Mouse (Mus musculus): Measurements from ENCODE around the gene Jazf1. TPM values are rescaled to one million over a fixed set of nuclear protein-coding genes. Genes with fewer than 3 reads are reported as not detected.

Gene Jazf1
- polyA plus RNA-seq, 1 experiment from 2014 or later: 56.4 TPM

DNA sequence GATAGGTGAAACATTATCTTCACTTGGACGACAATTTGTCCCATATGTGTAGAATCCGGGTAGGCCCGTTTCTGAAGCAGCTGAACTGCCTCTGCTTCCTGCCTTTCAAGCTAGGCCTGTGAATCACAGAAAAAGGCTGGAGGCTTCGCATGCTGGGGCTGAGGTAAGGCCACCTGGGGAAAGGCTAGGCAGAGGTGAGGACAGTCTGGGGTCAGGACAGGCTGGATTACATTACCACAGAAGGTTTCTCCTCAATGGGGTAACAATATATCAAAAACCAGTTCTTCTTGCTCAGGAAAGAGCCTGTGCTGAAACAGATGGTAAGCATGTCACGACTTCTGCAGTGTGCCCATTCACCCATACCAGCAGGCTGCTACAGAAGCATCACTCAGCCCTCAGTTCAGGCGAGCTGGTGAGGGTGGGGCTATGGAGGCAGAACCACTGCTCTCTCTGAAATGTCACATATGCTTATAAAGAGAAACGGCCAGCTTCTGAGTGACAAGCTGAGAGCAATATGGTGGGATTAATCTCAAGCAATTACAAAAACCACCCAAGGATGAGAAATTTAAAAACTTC is 135.7 kb downstream of the Jazf1 start:
- WGBS: 68% methylated on average over 7 of the region's 7 CpGs
- no peaks in the 10 kb centered on the region for H3K9me3 ChIP-seq (ENCODE audit: control insufficient read depth, low read length)
- no peak overlapping the region for H3K4me2 ChIP-seq (ENCODE audit: low read length)
- no peak overlapping the region for H3K9ac ChIP-seq (ENCODE audit: low read depth, low read length)
- peak; percentile 63 for ATAC-seq
- H3K4me3 ChIP-seq (ENCODE audit: low read length): no peak overlapping the region
- no peaks in the 10 kb centered on the region for H3K36me3 ChIP-seq (ENCODE audit: control insufficient read depth, insufficient read depth, low read length)
- 0 out of 2 replicates have a peak overlapping the region, but pooled peaks have one; percentile 24 for H3K27ac ChIP-seq (ENCODE audit: low read depth, low read length)
- peaks cover 2% of the 10 kb centered on the region; the same call in 1 of the 2 replicates for H3K4me1 ChIP-seq (ENCODE audit: control insufficient read depth, insufficient read depth, low read depth, low read length)
- no peaks in the 10 kb centered on the region for H3K27me3 ChIP-seq (replicated peaks; ENCODE audit: control insufficient read depth, insufficient read depth, low read length)

DNA sequence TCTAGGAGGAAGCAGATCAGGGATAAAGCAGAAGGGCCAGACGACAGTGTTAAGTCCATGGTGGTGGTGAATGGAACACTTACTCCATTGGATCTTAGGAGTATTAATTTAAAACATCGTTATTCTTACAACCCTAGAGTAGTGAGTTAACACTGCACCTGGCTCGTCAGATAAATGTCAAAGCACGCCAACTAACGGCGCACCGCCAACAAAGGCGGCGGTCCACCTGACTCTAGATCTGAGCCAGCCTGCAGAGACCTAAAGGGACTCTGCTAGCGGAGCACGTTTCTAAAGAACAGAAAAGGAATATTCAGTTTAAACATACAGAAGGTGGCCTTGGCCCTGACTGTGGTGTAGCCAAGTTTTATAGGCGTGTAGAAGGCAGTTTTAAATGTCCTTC is 139.1 kb downstream of the Jazf1 start:
- no peaks in the 10 kb centered on the region for H3K27me3 ChIP-seq (replicated peaks; ENCODE audit: control insufficient read depth, insufficient read depth, low read length)
- no peak overlapping the region for H3K4me2 ChIP-seq (ENCODE audit: low read length)
- H3K27ac ChIP-seq (ENCODE audit: low read depth, low read length): no peak overlapping the region
- no peak overlapping the region for H3K4me3 ChIP-seq (ENCODE audit: low read length)
- H3K9me3 ChIP-seq (ENCODE audit: control insufficient read depth, low read length): no peaks in the 10 kb centered on the region
- peaks cover 2% of the 10 kb centered on the region; the same call in 1 of the 2 replicates for H3K4me1 ChIP-seq (ENCODE audit: control insufficient read depth, insufficient read depth, low read depth, low read length)
- H3K9ac ChIP-seq (ENCODE audit: low read depth, low read length): no peak overlapping the region
- WGBS: 81% methylated on average over 12 of the region's 12 CpGs
- ATAC-seq: no peak
- no peaks in the 10 kb centered on the region for H3K36me3 ChIP-seq (ENCODE audit: control insufficient read depth, insufficient read depth, low read length)

DNA sequence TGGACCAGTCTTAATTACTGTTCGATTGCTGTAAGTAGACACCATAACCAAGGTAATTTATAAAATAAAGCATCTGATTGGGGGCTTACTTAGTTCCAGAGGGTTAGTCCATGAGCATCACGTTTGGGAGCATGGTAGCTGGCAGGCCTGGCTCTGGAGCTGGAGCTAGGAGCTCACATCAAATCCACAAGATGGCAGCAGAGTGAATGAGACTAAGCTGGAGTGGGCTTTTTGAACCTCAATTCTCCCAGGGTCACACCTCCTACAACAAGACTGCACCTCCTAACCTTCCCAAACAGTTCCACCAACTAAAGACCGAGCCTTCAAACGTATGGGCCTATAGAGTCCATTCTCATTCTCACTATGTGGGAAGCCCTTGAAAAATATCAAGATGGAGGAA is 141.5 kb downstream of the Jazf1 start:
- H3K27ac ChIP-seq (ENCODE audit: low read depth, low read length): no peak overlapping the region
- H3K27me3 ChIP-seq (replicated peaks; ENCODE audit: control insufficient read depth, insufficient read depth, low read length): no peaks in the 10 kb centered on the region
- H3K4me1 ChIP-seq (ENCODE audit: control insufficient read depth, insufficient read depth, low read depth, low read length): no peaks in the 10 kb centered on the region
- WGBS: 83% methylated on average over 4 of the region's 4 CpGs
- H3K9ac ChIP-seq (ENCODE audit: low read depth, low read length): no peak overlapping the region
- no peak overlapping the region for H3K4me2 ChIP-seq (ENCODE audit: low read length)
- no peaks in the 10 kb centered on the region for H3K36me3 ChIP-seq (ENCODE audit: control insufficient read depth, insufficient read depth, low read length)
- no peak overlapping the region for H3K4me3 ChIP-seq (ENCODE audit: low read length)
- no peaks in the 10 kb centered on the region for H3K9me3 ChIP-seq (ENCODE audit: control insufficient read depth, low read length)
- no peak for ATAC-seq

DNA sequence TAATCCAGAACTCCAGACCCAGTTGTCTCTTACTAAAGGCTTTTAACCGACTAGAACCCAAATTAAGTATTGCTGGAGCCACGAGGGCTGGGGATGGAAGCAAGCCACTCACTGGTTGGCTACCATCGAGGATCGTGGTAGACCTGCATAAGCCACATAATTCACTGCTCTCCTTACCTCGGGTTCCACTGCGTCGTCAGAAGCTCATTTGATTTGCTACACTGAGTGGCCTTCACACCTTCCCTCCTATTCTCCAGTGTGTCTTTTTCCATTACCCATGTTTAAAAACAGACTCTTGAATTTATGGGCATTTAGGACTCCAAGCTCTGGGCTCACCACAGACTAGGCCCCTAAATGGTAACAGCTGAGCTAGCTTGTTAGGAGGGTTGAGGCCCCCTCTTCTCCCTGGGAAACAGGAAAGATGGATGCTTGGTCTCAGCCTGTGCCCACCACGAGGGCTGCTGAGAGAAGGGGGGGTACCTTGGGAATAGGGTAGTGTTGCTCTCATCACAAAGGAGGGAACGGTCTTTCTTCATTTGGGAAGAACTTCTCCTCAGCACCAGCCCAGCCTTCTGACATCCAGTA is 142.9 kb downstream of the Jazf1 start:
- Histone ChIP-seq H3K9me3 (ENCODE audit: control insufficient read depth, low read length) (no peaks in the 10 kb centered on the region), H3K27ac (ENCODE audit: low read depth, low read length) (no peak overlapping the region), H3K4me2 (ENCODE audit: low read length) (no peak overlapping the region), H3K36me3 (ENCODE audit: control insufficient read depth, insufficient read depth, low read length) (no peaks in the 10 kb centered on the region), H3K4me3 (ENCODE audit: low read length) (no peak overlapping the region), H3K4me1 (ENCODE audit: control insufficient read depth, insufficient read depth, low read depth, low read length) (no peaks in the 10 kb centered on the region), H3K27me3 (replicated peaks; ENCODE audit: control insufficient read depth, insufficient read depth, low read length) (no peaks in the 10 kb centered on the region), H3K9ac (ENCODE audit: low read depth, low read length) (no peak overlapping the region)
- no peak for ATAC-seq
- 81% methylated on average over 9 of the region's 9 CpGs for WGBS

DNA sequence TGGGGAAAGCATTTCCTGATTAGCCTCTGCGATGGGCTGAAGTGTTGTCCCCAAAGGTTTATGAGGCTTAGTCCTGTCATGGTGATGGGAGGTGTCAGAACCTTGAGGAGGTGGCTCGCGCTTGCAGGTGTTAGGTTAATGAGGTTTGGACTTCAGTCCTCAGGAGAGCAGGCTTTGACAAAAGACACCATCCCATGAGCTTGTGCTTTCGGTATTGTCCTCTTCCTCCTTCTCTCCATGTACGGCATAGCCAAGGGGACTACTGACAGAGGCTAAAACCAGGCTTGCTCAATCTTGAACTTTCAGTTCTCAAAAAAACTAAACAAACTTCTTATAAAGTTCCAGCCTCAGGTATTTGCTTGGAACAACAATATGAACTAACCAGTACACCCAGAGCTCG is 147.2 kb downstream of the Jazf1 start:
- H3K9ac ChIP-seq (ENCODE audit: low read depth, low read length): no peak overlapping the region
- 85% methylated on average over 6 of the region's 6 CpGs for WGBS
- H3K4me2 ChIP-seq (ENCODE audit: low read length): no peak overlapping the region
- H3K36me3 ChIP-seq (ENCODE audit: control insufficient read depth, insufficient read depth, low read length): no peaks in the 10 kb centered on the region
- ATAC-seq: no peak
- no peaks in the 10 kb centered on the region for H3K9me3 ChIP-seq (ENCODE audit: control insufficient read depth, low read length)
- H3K4me3 ChIP-seq (ENCODE audit: low read length): no peak overlapping the region
- no peak overlapping the region for H3K27ac ChIP-seq (ENCODE audit: low read depth, low read length)
- H3K4me1 ChIP-seq (ENCODE audit: control insufficient read depth, insufficient read depth, low read depth, low read length): no peaks in the 10 kb centered on the region
- H3K27me3 ChIP-seq (replicated peaks; ENCODE audit: control insufficient read depth, insufficient read depth, low read length): no peaks in the 10 kb centered on the region

DNA sequence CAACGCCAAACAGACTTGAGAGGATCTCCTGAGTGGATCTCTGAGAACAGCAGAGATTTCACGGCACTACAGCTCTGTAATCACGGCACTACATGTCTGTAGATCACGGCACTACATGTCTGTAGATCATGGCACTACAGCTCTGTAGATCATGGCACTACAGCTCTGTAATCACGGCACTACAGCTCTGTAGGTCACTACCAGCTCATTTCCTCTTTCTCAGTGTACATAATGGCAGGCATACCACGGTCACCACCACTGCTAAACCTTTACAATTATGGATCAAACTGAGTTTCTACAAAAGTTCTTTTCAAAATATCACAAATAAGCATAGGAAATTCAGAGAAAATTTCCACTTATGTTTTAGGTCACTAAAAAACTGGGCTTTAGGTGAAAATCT is 147.7 kb downstream of the Jazf1 start:
- Histone ChIP-seq H3K9ac (ENCODE audit: low read depth, low read length) (no peak overlapping the region), H3K27ac (ENCODE audit: low read depth, low read length) (no peak overlapping the region), H3K36me3 (ENCODE audit: control insufficient read depth, insufficient read depth, low read length) (no peaks in the 10 kb centered on the region), H3K4me1 (ENCODE audit: control insufficient read depth, insufficient read depth, low read depth, low read length) (no peaks in the 10 kb centered on the region), H3K27me3 (replicated peaks; ENCODE audit: control insufficient read depth, insufficient read depth, low read length) (no peaks in the 10 kb centered on the region), H3K4me3 (ENCODE audit: low read length) (no peak overlapping the region), H3K4me2 (ENCODE audit: low read length) (no peak overlapping the region), H3K9me3 (ENCODE audit: control insufficient read depth, low read length) (no peaks in the 10 kb centered on the region)
- ATAC-seq: no peak
- WGBS: 85% methylated on average over 6 of the region's 6 CpGs

DNA sequence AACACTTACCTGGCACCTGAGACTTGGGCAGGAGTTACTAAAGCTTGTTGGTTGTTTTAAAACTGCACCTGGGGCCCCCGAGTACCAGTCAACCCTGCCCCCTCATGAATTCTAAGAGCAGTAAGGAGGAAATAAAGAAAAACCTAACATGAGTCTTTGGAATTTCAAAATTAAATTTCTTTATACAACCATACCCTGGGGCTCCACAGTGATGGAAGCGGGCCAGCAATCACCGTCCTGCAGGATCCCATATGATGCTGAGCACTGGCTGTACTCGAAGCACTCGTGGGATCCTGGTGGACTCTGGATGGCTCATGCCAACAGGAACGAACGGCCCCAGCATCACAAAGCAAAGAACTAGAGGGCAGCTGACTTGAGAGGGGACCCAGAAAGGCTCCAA is 149.0 kb downstream of the Jazf1 start:
- Histone ChIP-seq H3K27me3 (replicated peaks; ENCODE audit: control insufficient read depth, insufficient read depth, low read length) (no peaks in the 10 kb centered on the region), H3K36me3 (ENCODE audit: control insufficient read depth, insufficient read depth, low read length) (no peaks in the 10 kb centered on the region), H3K27ac (ENCODE audit: low read depth, low read length) (no peak overlapping the region), H3K9ac (ENCODE audit: low read depth, low read length) (no peak overlapping the region), H3K4me2 (ENCODE audit: low read length) (no peak overlapping the region), H3K4me1 (ENCODE audit: control insufficient read depth, insufficient read depth, low read depth, low read length) (no peaks in the 10 kb centered on the region), H3K4me3 (ENCODE audit: low read length) (no peak overlapping the region), H3K9me3 (ENCODE audit: control insufficient read depth, low read length) (no peaks in the 10 kb centered on the region)
- 64% methylated on average over 7 of the region's 7 CpGs for WGBS
- no peak for ATAC-seq

DNA sequence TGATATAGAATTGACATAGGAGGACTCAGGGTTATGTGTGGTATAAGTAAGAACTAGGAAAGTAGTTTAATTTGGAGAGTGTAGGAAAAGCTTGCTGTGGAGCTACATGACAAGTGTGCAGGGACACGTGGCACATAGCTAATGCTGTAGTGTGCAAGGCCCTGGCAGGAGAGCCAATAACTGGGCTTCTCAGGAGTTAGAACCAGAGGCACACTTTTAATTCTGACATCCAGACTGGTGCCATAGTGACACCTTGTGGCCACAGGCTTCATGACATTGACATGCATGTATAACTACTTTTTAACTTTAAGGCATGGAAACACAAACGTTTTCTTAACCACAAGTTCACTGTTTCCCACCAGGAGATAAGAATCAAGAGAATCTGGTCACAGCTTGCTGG is 149.5 kb downstream of the Jazf1 start:
- no peaks in the 10 kb centered on the region for H3K9me3 ChIP-seq (ENCODE audit: control insufficient read depth, low read length)
- H3K9ac ChIP-seq (ENCODE audit: low read depth, low read length): no peak overlapping the region
- peak; percentile 85 for ATAC-seq
- H3K4me3 ChIP-seq (ENCODE audit: low read length): no peak overlapping the region
- WGBS: 2% methylated on average over 2 of the region's 2 CpGs
- no peak overlapping the region for H3K4me2 ChIP-seq (ENCODE audit: low read length)
- H3K4me1 ChIP-seq (ENCODE audit: control insufficient read depth, insufficient read depth, low read depth, low read length): no peaks in the 10 kb centered on the region
- H3K27ac ChIP-seq (ENCODE audit: low read depth, low read length): no peak overlapping the region
- H3K36me3 ChIP-seq (ENCODE audit: control insufficient read depth, insufficient read depth, low read length): no peaks in the 10 kb centered on the region
- H3K27me3 ChIP-seq (replicated peaks; ENCODE audit: control insufficient read depth, insufficient read depth, low read length): no peaks in the 10 kb centered on the region

DNA sequence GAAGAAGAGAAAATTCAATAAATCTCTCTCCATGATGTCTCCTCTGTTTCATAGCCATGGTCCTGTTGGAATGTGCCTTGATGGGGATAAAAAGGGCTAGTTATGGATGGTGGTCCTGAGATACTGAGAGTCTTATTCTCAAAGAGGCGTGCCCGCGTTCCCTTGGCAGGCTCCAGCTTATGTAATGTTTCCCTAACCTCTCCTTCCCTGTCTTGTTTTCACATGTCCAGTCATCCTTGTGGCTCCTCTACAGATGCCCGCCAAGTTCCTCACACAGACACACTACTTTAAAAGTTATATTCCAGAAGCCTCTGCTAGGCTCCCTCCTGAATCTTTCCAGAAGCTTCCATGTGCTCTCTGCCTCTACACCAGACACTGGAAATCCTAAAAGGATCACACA is 151.0 kb downstream of the Jazf1 start:
- Histone ChIP-seq H3K36me3 (ENCODE audit: control insufficient read depth, insufficient read depth, low read length) (no peaks in the 10 kb centered on the region), H3K9me3 (ENCODE audit: control insufficient read depth, low read length) (no peaks in the 10 kb centered on the region), H3K27ac (ENCODE audit: low read depth, low read length) (no peak overlapping the region), H3K27me3 (replicated peaks; ENCODE audit: control insufficient read depth, insufficient read depth, low read length) (no peaks in the 10 kb centered on the region), H3K4me3 (ENCODE audit: low read length) (no peak overlapping the region), H3K9ac (ENCODE audit: low read depth, low read length) (no peak overlapping the region), H3K4me2 (ENCODE audit: low read length) (no peak overlapping the region), H3K4me1 (ENCODE audit: control insufficient read depth, insufficient read depth, low read depth, low read length) (no peaks in the 10 kb centered on the region)
- WGBS: 91% methylated on average over 4 of the region's 4 CpGs
- ATAC-seq: no peak

Measured in hindbrain, embryonic 16.5 days (tissue).